Mouse (Mus musculus) stomach, embryonic 14.5 days (tissue): ENCODE results near the gene Strap. TPM values are rescaled to one million over a fixed set of nuclear protein-coding genes. Genes with fewer than 3 reads are reported as not detected.

Experiments used
- polyA plus RNA-seq: library from polyadenylated mRNA; unstranded; fragments of >200 nt; fragmentation: Nextera tagmentation; extraction: Ambion mirVana; gene quantifications from 2 replicates; pipeline ENCODE4 v1.2.1, GENCODE M21; 2014

The Strap gene
- polyA plus RNA-seq, 1 experiment from 2014 or later = 160 TPM

Other genes with a start within 250 kb of the Strap start
- 21.6 and 22.7 TPM in 2 replicates for gene Eps8, start 80.2 kb upstream of the Strap start, polyA plus RNA-seq
- gene Dera, start 19.5 kb downstream of the Strap start, polyA plus RNA-seq = 50.7 and 53.5 TPM in 2 replicates